Mouse (Mus musculus) midbrain, embryonic 11.5 days (tissue): ENCODE results near the gene Armc5. TPM values are rescaled to one million over a fixed set of nuclear protein-coding genes. Genes with fewer than 3 reads are reported as not detected.
A peak's percentile ranks its signal among the peaks of the same experiment; 100 is the strongest.

ENCODE experiments used
- ATAC-seq: fragments of 200-750 bp; cut with Nextera tagmentation; 2 replicates; pipeline ENCODE4 v1.8.0; 2017; ENCODE audit warnings: moderate TSS enrichment, moderate library complexity; ENCODE audit not compliant: low FRiP score
- DNase-seq: peaks from one replicate; pipeline ENCODE4 v3.0.0; 2015; ENCODE audit warnings: low spot score; ENCODE audit errors: missing footprints
- H3K27ac ChIP-seq: fragments of 300-500 bp; sonication (generic); 2 replicates; pipeline ENCODE4 v1.5.1; 2014; ENCODE audit warnings: low read depth, low read length
- H3K27me3 ChIP-seq: fragments of 300-500 bp; sonication (generic); 2 replicates; pipeline ENCODE4 v1.6.1; 2014; ENCODE audit warnings: mild to moderate bottlenecking, low read length, moderate library complexity, mixed read lengths; ENCODE audit not compliant: control insufficient read depth, insufficient read depth
- H3K36me3 ChIP-seq: fragments of 300-500 bp; sonication (generic); 2 replicates; pipeline ENCODE4 v1.6.1; 2014; ENCODE audit warnings: mild to moderate bottlenecking, low read length, moderate library complexity, mixed read lengths; ENCODE audit not compliant: control insufficient read depth, insufficient read depth
- H3K4me1 ChIP-seq: fragments of 300-500 bp; sonication (generic); 2 replicates; pipeline ENCODE4 v1.6.1; 2014; ENCODE audit warnings: low read length; ENCODE audit not compliant: control insufficient read depth, insufficient read depth
- H3K4me2 ChIP-seq: fragments of 300-500 bp; sonication (generic); 2 replicates; pipeline ENCODE4 v1.6.1; 2014; ENCODE audit warnings: mild to moderate bottlenecking, moderate library complexity
- H3K4me3 ChIP-seq: fragments of 300-500 bp; sonication (generic); 2 replicates; pipeline ENCODE4 v1.5.1; 2014; ENCODE audit warnings: low read depth, low read length
- H3K9ac ChIP-seq: fragments of 300-500 bp; sonication (generic); 2 replicates; pipeline ENCODE4 v1.6.1; 2014; ENCODE audit warnings: low read length
- H3K9me3 ChIP-seq: fragments of 300-500 bp; sonication (generic); 2 replicates; pipeline ENCODE4 v1.6.1; 2016; ENCODE audit warnings: low read length; ENCODE audit not compliant: control insufficient read depth
- WGBS: fragments of 180-500 bp; shearing (Covaris S2); extraction: QIAGEN DNeasy Blood & Tissue Kit; methylation state at CpG from one replicate; pipeline ENCODE4 v1.1.7; 2014; 5-methylcytosine and 5-hydroxymethylcytosine counted together
- polyA plus RNA-seq: library from polyadenylated mRNA; unstranded; fragments of >200 nt; fragmentation: Nextera tagmentation; extraction: Ambion mirVana; gene quantifications from 2 replicates; pipeline ENCODE4 v1.2.1, GENCODE M21; 2014

The Armc5 gene
- 5.8 and 7.1 TPM in 2 replicates for polyA plus RNA-seq

DNA sequence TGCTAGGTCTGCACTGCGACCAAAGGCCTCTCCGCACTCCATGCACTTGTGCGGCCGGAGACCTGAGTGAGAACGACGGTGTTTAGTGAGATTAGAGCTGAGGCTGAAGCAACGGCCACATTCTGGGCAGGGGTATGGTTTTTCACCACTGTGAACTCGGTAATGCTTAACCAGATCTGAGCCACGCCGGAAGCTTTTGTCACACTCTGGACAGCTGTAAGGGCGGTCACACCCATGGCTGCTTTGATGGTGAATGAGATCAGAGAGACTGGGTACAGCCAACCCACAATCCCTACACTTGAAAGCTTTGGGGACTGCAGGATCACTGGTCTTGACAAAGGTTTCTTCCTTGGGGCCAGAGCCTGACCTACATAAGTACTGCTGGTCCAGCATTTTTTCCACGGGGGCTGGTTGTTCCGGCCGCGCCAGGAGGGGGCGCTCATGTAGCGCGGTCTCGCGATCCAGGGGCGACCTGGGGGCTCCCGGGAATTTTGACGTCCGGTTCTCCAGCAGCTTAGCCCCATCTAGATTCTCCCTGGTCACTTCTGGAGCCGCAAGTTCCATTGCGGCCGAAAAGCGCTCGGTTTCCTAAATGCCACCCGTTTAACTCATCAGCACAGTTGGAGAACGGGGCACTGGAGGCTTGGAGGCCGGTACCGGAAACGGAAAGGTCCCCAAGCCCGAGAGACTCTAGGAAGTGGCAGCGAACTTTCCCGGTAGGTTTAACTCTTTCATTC lies at the start of gene Armc5:
Armc5 (plus strand) TSS at position 487 of the 737 bp plus-strand sequence.
- WGBS, result 26% methylated on average over 37 of the region's 37 CpGs
- ATAC-seq (peak; percentile 16; the same call in 1 of the 2 replicates), DNase-seq (peak; percentile 99)
- Histone ChIP-seq H3K9me3 (no peaks in the 10 kb centered on the region), H3K4me1 (0 out of 2 replicates have a peak, but pooled peaks cover 3% of the 10 kb centered on the region), H3K36me3 (peaks cover 4% of the 10 kb centered on the region; the same call in 1 of the 2 replicates), H3K4me2 (peak within 1 kb of the TSS; percentile 89), H3K27ac (peak within 1 kb of the TSS; percentile 91), H3K27me3 (no peaks in the 10 kb centered on the region), H3K9ac (peak within 1 kb of the TSS; percentile 85), H3K4me3 (peak within 1 kb of the TSS; percentile 72)

DNA sequence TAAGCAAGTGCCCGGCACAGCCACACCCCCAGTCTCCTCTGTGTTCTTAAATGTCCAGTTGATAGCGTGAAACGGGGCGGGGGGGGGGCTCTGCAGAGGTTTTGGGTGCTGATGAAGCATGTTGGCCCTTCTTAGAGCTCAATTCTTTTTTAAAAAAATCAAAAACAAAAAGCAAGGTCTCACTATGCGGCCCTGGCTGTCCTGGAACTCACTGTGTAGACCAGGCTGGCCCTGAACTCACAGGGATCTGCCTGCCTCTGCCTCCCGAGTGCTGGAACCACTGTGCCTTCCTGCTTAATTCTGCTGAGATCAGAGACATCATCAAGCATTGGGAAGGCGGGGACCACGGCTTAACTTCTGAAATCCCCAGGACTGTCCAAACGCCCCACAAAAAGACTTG lies 35.5 kb upstream of the Armc5 start:
- H3K36me3 ChIP-seq, result no peaks in the 10 kb centered on the region
- H3K27me3 ChIP-seq, result no peaks in the 10 kb centered on the region
- no peak for DNase-seq
- no peak overlapping the region for H3K9ac ChIP-seq
- H3K27ac ChIP-seq, result no peak overlapping the region
- H3K4me1 ChIP-seq, result no peaks in the 10 kb centered on the region
- no peak overlapping the region for H3K4me2 ChIP-seq
- no peaks in the 10 kb centered on the region for H3K9me3 ChIP-seq
- WGBS, result 90% methylated on average over 9 of the region's 9 CpGs
- no peak for ATAC-seq
- H3K4me3 ChIP-seq, result no peak overlapping the region

DNA sequence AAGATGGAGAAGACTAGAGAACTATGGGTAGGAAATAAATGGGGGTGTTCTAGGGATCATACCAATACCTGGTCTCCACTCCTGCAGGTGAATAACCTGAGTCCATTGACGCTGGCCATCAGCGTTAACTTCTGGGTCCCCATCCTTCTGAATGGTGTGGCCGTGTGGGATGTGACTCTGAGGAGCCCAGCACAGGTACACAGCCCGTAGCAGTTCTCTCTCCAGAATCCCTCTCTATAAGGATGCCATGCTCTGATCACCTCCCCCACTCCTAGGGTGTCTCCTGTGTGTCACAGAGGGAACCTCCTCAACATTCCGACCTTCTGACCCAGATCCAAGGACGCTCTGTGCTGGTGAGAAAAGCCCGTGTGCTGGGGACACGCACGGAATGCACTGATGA lies 34.1 kb upstream of the Armc5 start:
- H3K4me2 ChIP-seq, result no peak overlapping the region
- H3K27me3 ChIP-seq, result no peaks in the 10 kb centered on the region
- no peaks in the 10 kb centered on the region for H3K36me3 ChIP-seq
- no peak overlapping the region for H3K9ac ChIP-seq
- H3K4me3 ChIP-seq, result no peak overlapping the region
- 85% methylated on average over 9 of the region's 9 CpGs for WGBS
- ATAC-seq, result no peak
- no peak for DNase-seq
- no peak overlapping the region for H3K27ac ChIP-seq
- no peaks in the 10 kb centered on the region for H3K4me1 ChIP-seq
- H3K9me3 ChIP-seq, result no peaks in the 10 kb centered on the region

DNA sequence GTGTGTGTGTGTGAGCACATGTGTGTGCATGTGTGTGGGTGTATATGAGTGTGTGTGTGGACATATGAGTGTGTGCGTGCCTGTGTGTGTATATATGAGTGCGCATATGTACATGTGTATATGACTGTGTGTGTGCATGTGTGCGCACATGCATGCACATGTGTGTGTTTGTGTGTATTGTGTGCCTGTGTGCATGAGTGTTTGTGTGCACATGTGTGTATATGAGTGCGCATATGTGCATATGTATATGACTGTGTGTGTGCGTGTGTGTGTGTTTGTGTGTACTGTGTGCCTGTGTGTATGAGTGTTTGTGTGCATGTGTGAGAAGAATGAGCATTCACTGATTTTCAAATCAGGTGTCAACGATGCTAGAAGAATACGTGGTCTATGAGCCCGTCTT lies 33.0 kb upstream of the Armc5 start:
- H3K27me3 ChIP-seq, result no peaks in the 10 kb centered on the region
- H3K27ac ChIP-seq, result no peak overlapping the region
- 95% methylated on average over 8 of the region's 8 CpGs for WGBS
- no peak for DNase-seq
- no peaks in the 10 kb centered on the region for H3K9me3 ChIP-seq
- H3K9ac ChIP-seq, result no peak overlapping the region
- no peak overlapping the region for H3K4me3 ChIP-seq
- no peaks in the 10 kb centered on the region for H3K4me1 ChIP-seq
- H3K36me3 ChIP-seq, result no peaks in the 10 kb centered on the region
- no peak overlapping the region for H3K4me2 ChIP-seq
- no peak for ATAC-seq

DNA sequence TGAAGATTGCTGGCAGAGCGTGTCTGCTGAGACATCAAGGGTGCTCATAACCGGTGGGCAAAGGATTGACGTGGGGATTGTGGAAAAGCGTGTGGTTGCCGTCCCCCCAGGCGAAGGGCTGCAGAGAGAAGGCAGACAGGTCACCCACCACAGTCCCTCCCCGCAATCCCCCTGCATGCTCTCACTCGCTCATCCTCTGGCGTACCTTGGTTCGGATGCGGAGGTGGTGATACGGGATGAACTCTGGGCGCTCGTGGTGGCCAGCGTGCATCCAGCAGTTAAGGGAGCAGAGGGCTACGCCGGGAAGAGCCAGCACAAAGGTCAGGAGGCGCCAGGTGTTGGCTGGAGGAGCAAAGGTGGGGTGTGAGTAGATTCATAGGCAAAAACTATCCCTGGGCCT lies 31.4 kb upstream of the Armc5 start:
- Histone ChIP-seq H3K4me1 (no peaks in the 10 kb centered on the region), H3K9ac (no peak overlapping the region), H3K36me3 (no peaks in the 10 kb centered on the region), H3K4me3 (no peak overlapping the region), H3K4me2 (no peak overlapping the region), H3K9me3 (no peaks in the 10 kb centered on the region), H3K27me3 (no peaks in the 10 kb centered on the region), H3K27ac (no peak overlapping the region)
- 88% methylated on average over 18 of the region's 18 CpGs for WGBS
- DNase-seq (no peak), ATAC-seq (no peak)

DNA sequence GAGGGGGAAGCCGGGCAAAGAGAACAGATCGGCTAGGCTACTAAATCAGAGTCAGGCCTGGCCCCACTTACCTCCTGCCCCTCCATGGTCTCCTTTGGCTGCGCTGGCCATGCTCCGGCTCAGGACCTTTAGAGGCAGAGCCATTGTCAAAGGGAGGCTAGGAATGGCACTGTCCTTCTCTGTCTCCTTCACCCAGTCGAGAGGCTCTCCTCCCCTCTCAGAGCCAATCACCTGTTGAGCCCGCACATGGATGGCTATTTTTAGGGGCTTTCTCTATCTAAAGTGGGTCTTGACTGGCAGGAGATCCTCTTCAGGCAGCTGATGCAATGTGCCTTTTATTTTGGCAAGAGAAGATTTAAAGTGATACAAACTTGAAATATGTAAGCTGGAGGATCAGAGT lies 31.0 kb upstream of the Armc5 start, which contains the start of gene Cox6a2:
Cox6a2 (minus strand) TSS at position 236 of the 400 bp plus-strand sequence.
- Histone ChIP-seq H3K9ac (no peak within 1 kb of the TSS), H3K27me3 (no peaks in the 10 kb centered on the region), H3K27ac (no peak within 1 kb of the TSS), H3K4me1 (no peaks in the 10 kb centered on the region), H3K4me3 (no peak within 1 kb of the TSS), H3K4me2 (no peak within 1 kb of the TSS), H3K36me3 (no peaks in the 10 kb centered on the region), H3K9me3 (no peaks in the 10 kb centered on the region)
- no peak for DNase-seq
- WGBS, result 85% methylated on average over 6 of the region's 6 CpGs
- ATAC-seq, result no peak

DNA sequence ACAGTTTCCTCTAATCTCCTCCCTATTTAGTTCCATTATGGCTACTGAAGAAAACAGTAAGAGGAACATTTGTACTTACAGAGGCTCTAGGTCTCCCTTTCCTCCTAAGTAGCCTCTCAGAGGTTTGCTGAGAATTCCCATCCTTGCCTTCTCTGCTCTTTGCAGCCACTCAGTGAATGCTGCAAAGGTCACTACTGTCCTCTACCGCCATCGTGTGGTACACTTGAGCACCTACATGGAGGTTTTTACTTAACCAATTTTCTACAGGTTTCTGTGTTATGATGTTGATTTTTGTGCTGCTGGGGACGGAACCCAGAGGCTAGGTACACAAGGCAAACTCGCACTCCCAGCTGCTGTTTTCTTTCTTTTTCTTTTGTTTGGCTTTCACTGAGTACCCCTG lies 29.0 kb upstream of the Armc5 start:
- H3K4me1 ChIP-seq, result no peaks in the 10 kb centered on the region
- ATAC-seq, result no peak
- no peak overlapping the region for H3K27ac ChIP-seq
- no peak overlapping the region for H3K9ac ChIP-seq
- no peak overlapping the region for H3K4me2 ChIP-seq
- H3K36me3 ChIP-seq, result no peaks in the 10 kb centered on the region
- peak; percentile 85 for DNase-seq
- 9% methylated on average over 4 of the region's 4 CpGs for WGBS
- H3K9me3 ChIP-seq, result no peaks in the 10 kb centered on the region
- H3K4me3 ChIP-seq, result no peak overlapping the region
- H3K27me3 ChIP-seq, result no peaks in the 10 kb centered on the region

DNA sequence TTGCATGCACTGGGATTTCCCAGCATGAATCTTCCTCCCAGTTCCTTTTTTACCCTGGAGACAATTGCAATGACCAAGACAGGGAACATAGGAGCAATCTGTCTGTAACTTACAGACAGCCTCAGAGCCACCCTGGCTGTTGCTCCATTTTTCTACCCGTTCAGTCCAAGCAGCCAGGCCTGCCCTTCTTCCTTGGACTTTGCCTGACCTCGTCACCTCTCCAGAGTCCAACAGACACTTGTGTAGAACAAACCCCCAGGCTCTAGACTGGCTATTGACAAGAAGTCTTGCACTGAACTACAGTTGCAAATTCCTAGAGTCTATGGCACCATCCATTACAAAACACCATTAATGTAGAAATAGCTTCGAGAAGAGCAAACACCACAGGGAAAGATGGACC lies 27.3 kb upstream of the Armc5 start:
- ATAC-seq, result no peak
- H3K4me1 ChIP-seq, result no peaks in the 10 kb centered on the region
- no peak for DNase-seq

DNA sequence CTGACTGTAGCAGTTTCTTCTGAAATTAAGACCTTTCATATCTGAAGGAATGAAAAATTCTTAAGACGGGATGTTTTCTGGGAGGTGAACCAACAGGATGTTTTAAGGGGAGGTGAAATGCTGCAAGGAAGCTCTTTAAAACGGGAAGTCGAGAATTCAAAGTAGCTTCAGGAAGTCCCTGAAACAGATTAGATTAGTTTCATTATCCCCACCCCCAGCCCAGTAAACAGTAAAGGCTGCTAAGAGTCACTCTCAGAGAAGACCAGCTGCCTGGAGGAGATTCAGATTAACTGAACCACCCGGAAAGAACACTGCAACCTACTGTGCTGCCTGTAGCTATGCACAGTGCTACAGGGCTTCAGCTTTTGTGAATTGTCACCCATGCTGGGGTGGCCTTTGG lies 17.2 kb upstream of the Armc5 start:
- Histone ChIP-seq H3K9me3 (no peaks in the 10 kb centered on the region), H3K4me1 (no peaks in the 10 kb centered on the region), H3K9ac (no peak overlapping the region), H3K4me2 (no peak overlapping the region), H3K36me3 (no peaks in the 10 kb centered on the region), H3K27me3 (no peaks in the 10 kb centered on the region), H3K4me3 (no peak overlapping the region), H3K27ac (no peak overlapping the region)
- DNase-seq, result no peak
- no peak for ATAC-seq
- WGBS, result 82% methylated on average over 4 of the region's 4 CpGs

More for the DNA sequence above, 27.3 kb upstream of the Armc5 start:
- Histone ChIP-seq H3K4me2 (no peak overlapping the region), H3K27ac (no peak overlapping the region), H3K4me3 (no peak overlapping the region), H3K9me3 (no peaks in the 10 kb centered on the region), H3K27me3 (no peaks in the 10 kb centered on the region), H3K9ac (no peak overlapping the region), H3K36me3 (no peaks in the 10 kb centered on the region)
- WGBS, result 67% methylated on average over 3 of the region's 3 CpGs
